Mouse (Mus musculus): ENCODE results near the gene Apol11b. TPM values are rescaled to one million over a fixed set of nuclear protein-coding genes. Genes with fewer than 3 reads are reported as not detected.
"Not testable (repeated sequence)": the region's sequence is repeated elsewhere in the genome, so short reads cannot be mapped to it uniquely, and the experiment has no call there.

Apol11b gene
- polyA plus RNA-seq (2012; rRNA removed) (2.2 and 3.6 TPM in 2 replicates), polyA plus RNA-seq (2014; fragmentation: Nextera tagmentation; extraction: Ambion mirVana) (6.3 and 6.9 TPM in 2 replicates)

DNA sequence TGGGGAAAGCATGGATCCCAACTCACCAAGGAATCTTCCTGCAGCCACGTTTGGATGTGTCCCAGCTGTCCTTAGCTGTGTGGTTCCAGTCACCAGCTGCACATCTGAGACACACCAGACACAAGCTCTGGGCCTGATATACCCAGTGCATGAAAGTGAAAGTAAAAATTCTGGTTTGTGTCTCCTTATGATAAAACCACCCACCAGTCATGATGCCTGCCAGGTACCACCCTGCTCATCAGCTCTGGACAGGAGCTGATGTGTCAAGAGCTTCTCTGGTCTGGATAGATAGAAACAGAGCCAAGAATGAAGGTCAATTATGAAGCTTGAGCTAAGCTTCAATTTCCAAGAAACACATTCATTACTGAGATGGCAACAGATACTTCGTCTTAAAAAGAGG, at the start of gene Apol11b:
Gene Apol11b (minus strand): TSS at position 111 of the 400 bp plus-strand sequence.
- peak; percentile 52; the same call in 1 of the 2 replicates for ATAC-seq (ENCODE audit: insufficient read depth)

DNA sequence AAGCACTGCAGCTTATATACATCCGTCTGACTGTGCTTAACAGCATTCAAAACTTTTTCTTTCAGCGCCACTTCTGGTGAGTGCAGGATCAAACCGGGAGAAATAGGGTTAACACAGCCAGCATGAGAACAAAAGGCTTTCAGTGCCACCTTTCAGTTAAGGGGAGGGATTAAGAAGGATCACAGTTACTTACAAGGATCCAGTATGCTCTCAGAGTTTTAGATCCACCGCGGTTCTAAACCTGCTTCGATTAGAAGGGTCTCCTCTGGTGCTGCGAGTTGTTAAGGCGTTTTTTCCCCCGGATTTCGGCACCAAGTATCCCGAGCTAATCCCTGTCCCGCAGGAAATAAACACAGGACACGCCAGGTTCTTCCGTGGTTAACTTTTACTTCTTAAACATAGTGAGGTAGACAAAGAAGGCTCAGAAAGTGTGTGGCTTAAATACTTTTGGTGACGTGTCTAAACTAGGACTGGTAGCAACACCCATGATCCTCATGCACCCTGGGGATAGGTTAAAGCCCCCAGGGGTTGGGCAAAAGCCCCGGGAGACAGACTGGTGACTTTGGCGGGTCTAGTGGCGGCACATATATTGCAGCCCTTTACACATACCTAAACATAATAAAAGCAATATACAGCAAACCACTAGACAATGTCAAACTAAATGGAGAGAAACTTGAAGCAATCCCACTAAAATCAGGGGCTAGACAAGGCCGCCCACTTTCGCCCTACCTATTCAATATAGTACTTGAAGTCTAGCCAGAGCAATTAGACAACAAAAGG, 48.6 kb upstream of the Apol11b start:
- not testable (repeated sequence) for H3K4me3 ChIP-seq (ENCODE audit: insufficient read depth in 1 of 2, low read depth in 2 of 2, low read length in 2 of 2); H3K27ac ChIP-seq; H3K9me3 ChIP-seq (ENCODE audit: control insufficient read depth, low read length); DNase-seq (ENCODE audit: low read depth in 3 of 3, low spot score in 3 of 3); H3K4me2 ChIP-seq (ENCODE audit: low read depth); H3K27me3 ChIP-seq (ENCODE audit: control insufficient read depth, insufficient read depth, low read length); H3K36me3 ChIP-seq (replicated peaks; ENCODE audit: control insufficient read depth, insufficient read depth, low read depth); ATAC-seq (ENCODE audit: insufficient read depth); H3K9ac ChIP-seq (replicated peaks); H3K4me1 ChIP-seq (replicated peaks; ENCODE audit: control insufficient read depth in 2 of 2, insufficient read depth in 2 of 2, low read length in 1 of 2)
- 7% methylated on average over 19 of the region's 20 CpGs for WGBS (ENCODE audit: insufficient replicate concordance)

More for the DNA sequence above, at the start of gene Apol11b:
- not testable (repeated sequence) for H3K27ac ChIP-seq; DNase-seq (ENCODE audit: low read depth in 3 of 3, low spot score in 3 of 3); H3K4me1 ChIP-seq (replicated peaks; ENCODE audit: control insufficient read depth in 2 of 2, insufficient read depth in 2 of 2, low read length in 1 of 2); H3K27me3 ChIP-seq (ENCODE audit: control insufficient read depth, insufficient read depth, low read length); H3K4me3 ChIP-seq (ENCODE audit: insufficient read depth in 1 of 2, low read depth in 2 of 2, low read length in 2 of 2); H3K9ac ChIP-seq (replicated peaks); H3K36me3 ChIP-seq (replicated peaks; ENCODE audit: control insufficient read depth, insufficient read depth, low read depth); H3K4me2 ChIP-seq (ENCODE audit: low read depth); H3K9me3 ChIP-seq (ENCODE audit: control insufficient read depth, low read length)
- WGBS (ENCODE audit: insufficient replicate concordance): 40% methylated on average over 2 of the region's 2 CpGs

DNA sequence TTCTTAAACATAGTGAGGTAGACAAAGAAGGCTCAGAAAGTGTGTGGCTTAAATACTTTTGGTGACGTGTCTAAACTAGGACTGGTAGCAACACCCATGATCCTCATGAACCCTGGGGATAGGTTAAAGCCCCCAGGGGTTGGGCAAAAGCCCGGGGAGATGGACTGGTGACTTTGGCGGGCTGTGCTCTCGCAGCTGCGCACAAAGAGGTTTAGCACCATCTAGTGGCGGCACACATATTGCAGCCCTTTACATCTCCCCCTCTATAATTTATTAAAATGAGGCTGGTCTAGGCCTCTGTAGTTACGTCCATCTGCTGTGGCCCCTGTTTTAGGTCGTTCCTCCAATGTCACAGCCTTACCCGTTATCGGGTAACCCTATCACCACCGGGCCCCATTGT, 40.9 kb upstream of the Apol11b start:
- H3K4me3 ChIP-seq (ENCODE audit: insufficient read depth in 1 of 2, low read depth in 2 of 2, low read length in 2 of 2); H3K36me3 ChIP-seq (replicated peaks; ENCODE audit: control insufficient read depth, insufficient read depth, low read depth); DNase-seq (ENCODE audit: low read depth in 3 of 3, low spot score in 3 of 3); H3K27ac ChIP-seq; H3K4me2 ChIP-seq (ENCODE audit: low read depth); H3K9ac ChIP-seq (replicated peaks); ATAC-seq (ENCODE audit: insufficient read depth); H3K27me3 ChIP-seq (ENCODE audit: control insufficient read depth, insufficient read depth, low read length); H3K4me1 ChIP-seq (replicated peaks; ENCODE audit: control insufficient read depth in 2 of 2, insufficient read depth in 2 of 2, low read length in 1 of 2); H3K9me3 ChIP-seq (ENCODE audit: control insufficient read depth, low read length): not testable (repeated sequence)
- TF ChIP-seq CTCF (IDR thresholded peaks at IDR 0.05; ENCODE audit: low read depth): peak; percentile 73
- 9% methylated on average over 7 of the region's 11 CpGs for WGBS (ENCODE audit: insufficient replicate concordance)

DNA sequence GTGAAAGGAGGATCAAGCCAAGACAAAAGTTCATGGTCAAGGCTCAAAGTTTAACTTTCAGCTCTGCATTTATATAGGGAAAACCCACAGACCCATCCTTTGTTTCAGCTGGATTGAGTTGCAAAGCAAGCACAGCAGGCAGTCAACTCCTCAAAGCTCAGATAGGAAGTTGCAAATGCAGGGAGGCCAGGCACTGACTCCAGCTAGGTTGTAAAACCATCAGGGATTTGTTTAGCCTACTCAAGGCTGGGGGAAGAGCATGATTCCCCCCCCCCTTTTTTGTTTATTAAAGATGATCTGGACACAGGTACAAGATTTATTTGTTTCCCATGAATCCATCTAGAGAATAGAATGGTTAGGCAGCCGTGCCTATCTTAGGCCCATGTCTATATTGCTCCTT, 31.0 kb upstream of the Apol11b start:
- DNase-seq (ENCODE audit: low read depth in 3 of 3, low spot score in 3 of 3); H3K9ac ChIP-seq (replicated peaks); H3K4me1 ChIP-seq (replicated peaks; ENCODE audit: control insufficient read depth in 2 of 2, insufficient read depth in 2 of 2, low read length in 1 of 2); H3K36me3 ChIP-seq (replicated peaks; ENCODE audit: control insufficient read depth, insufficient read depth, low read depth); H3K4me2 ChIP-seq (ENCODE audit: low read depth); H3K27ac ChIP-seq; ATAC-seq (ENCODE audit: insufficient read depth); H3K9me3 ChIP-seq (ENCODE audit: control insufficient read depth, low read length); H3K27me3 ChIP-seq (ENCODE audit: control insufficient read depth, insufficient read depth, low read length); H3K4me3 ChIP-seq (ENCODE audit: insufficient read depth in 1 of 2, low read depth in 2 of 2, low read length in 2 of 2): not testable (repeated sequence)
- 52% methylated on average over 1 of the region's 1 CpGs for WGBS (ENCODE audit: insufficient replicate concordance)

DNA sequence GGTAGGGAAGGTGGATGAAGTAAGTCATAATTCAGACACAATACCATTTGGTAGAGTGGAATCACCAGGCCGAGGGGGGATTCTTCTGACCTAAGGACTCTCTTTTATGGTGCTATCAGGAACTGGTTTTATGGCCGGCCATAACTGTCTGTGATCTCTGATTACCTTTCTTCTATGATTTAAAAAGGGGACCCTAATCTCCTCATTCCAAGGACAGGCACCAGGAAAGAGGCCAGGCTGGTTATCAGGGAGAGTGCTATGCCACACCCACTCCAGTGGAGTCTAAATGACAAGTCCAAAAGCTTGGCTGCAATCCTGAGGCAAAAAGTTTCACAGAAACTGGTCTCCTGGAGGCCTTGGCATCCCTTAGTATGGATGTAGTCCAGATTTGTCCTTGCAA, 18.8 kb upstream of the Apol11b start:
- H3K9me3 ChIP-seq (ENCODE audit: control insufficient read depth, low read length); H3K27ac ChIP-seq; H3K4me1 ChIP-seq (replicated peaks; ENCODE audit: control insufficient read depth in 2 of 2, insufficient read depth in 2 of 2, low read length in 1 of 2); DNase-seq (ENCODE audit: low read depth in 3 of 3, low spot score in 3 of 3); H3K9ac ChIP-seq (replicated peaks); H3K4me3 ChIP-seq (ENCODE audit: insufficient read depth in 1 of 2, low read depth in 2 of 2, low read length in 2 of 2); H3K27me3 ChIP-seq (ENCODE audit: control insufficient read depth, insufficient read depth, low read length); ATAC-seq (ENCODE audit: insufficient read depth); H3K36me3 ChIP-seq (replicated peaks; ENCODE audit: control insufficient read depth, insufficient read depth, low read depth); H3K4me2 ChIP-seq (ENCODE audit: low read depth): not testable (repeated sequence)
- WGBS (ENCODE audit: insufficient replicate concordance): 45% methylated on average over 2 of the region's 2 CpGs

DNA sequence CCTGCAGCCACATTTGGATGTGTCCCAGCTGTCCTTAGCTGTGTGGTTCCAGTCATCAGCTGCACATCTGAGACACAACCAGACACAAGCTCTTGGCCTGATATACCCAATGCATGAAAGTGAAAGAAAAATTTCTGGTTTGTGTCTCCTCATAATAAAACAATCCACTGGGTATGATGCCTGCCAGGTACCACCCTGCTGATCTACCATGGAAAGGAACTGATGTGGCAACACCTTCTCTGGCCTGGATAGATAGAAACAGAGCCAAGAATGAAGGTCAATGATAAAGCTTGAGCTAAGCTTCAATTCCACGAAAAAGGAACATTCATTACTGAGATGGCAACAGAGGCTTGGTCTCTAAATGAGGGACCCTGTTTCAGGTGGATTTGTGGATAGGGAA, 16.7 kb upstream of the Apol11b start:
- H3K4me2 ChIP-seq (ENCODE audit: low read depth); H3K27ac ChIP-seq; H3K27me3 ChIP-seq (ENCODE audit: control insufficient read depth, insufficient read depth, low read length); DNase-seq (ENCODE audit: low read depth in 3 of 3, low spot score in 3 of 3); H3K36me3 ChIP-seq (replicated peaks; ENCODE audit: control insufficient read depth, insufficient read depth, low read depth); H3K4me1 ChIP-seq (replicated peaks; ENCODE audit: control insufficient read depth in 2 of 2, insufficient read depth in 2 of 2, low read length in 1 of 2); H3K4me3 ChIP-seq (ENCODE audit: insufficient read depth in 1 of 2, low read depth in 2 of 2, low read length in 2 of 2); H3K9ac ChIP-seq (replicated peaks); H3K9me3 ChIP-seq (ENCODE audit: control insufficient read depth, low read length); ATAC-seq (ENCODE audit: insufficient read depth): not testable (repeated sequence)
- 28% methylated on average over 1 of the region's 1 CpGs for WGBS (ENCODE audit: insufficient replicate concordance)

DNA sequence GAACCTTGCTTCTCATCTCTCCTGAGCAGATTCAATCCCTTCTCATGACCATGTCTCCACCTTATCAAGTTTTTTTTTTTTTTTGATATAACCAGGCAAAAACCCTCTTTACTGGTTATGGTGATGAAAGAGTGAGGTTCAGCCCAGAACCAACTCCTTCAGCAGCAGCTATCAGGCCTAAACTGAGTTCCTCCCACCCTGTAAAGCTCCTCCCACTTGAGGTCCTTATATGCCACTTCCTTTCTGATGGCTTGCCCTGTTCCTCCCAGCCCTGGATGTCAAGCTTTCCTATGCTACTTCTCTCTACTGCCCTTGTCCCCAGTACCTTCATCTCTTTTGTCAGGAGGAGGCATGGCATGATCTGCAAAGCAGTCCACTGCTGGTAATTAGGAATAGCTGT, 8.1 kb upstream of the Apol11b start:
- not testable (repeated sequence) for H3K36me3 ChIP-seq (replicated peaks; ENCODE audit: control insufficient read depth, insufficient read depth, low read depth); ATAC-seq (ENCODE audit: insufficient read depth); H3K9me3 ChIP-seq (ENCODE audit: control insufficient read depth, low read length); H3K4me1 ChIP-seq (replicated peaks; ENCODE audit: control insufficient read depth in 2 of 2, insufficient read depth in 2 of 2, low read length in 1 of 2); H3K27ac ChIP-seq; H3K4me3 ChIP-seq (ENCODE audit: insufficient read depth in 1 of 2, low read depth in 2 of 2, low read length in 2 of 2); H3K9ac ChIP-seq (replicated peaks); DNase-seq (ENCODE audit: low read depth in 3 of 3, low spot score in 3 of 3); H3K27me3 ChIP-seq (ENCODE audit: control insufficient read depth, insufficient read depth, low read length); H3K4me2 ChIP-seq (ENCODE audit: low read depth)

DNA sequence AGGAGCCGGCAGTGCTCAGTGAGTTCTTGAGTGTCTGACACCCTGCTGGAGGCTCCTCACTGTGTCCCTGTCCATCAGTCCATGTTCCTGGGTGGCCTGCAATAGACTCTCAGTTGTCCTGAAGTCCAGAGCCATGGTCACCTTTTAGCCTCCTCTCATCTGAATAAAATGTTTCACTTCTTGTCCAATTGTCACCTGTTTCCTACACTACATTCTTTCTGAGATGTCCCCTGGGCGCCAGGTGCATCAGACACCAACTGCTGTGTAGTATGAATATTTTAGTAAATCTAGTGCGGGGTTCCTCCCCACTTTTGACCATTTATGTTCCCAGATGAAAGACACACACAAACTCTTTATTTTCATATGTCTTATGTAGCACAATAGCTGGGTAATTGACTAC, 13.3 kb downstream of the Apol11b start:
- not testable (repeated sequence) for H3K9me3 ChIP-seq (ENCODE audit: control insufficient read depth, low read length); H3K9ac ChIP-seq (replicated peaks); H3K4me1 ChIP-seq (replicated peaks; ENCODE audit: control insufficient read depth in 2 of 2, insufficient read depth in 2 of 2, low read length in 1 of 2); DNase-seq (ENCODE audit: low read depth in 3 of 3, low spot score in 3 of 3); H3K36me3 ChIP-seq (replicated peaks; ENCODE audit: control insufficient read depth, insufficient read depth, low read depth); H3K4me3 ChIP-seq (ENCODE audit: insufficient read depth in 1 of 2, low read depth in 2 of 2, low read length in 2 of 2); H3K27ac ChIP-seq; H3K27me3 ChIP-seq (ENCODE audit: control insufficient read depth, insufficient read depth, low read length); H3K4me2 ChIP-seq (ENCODE audit: low read depth); ATAC-seq (ENCODE audit: insufficient read depth)
- 45% methylated on average over 3 of the region's 3 CpGs for WGBS (ENCODE audit: insufficient replicate concordance)
